Mouse (Mus musculus) heart, postnatal 25 days (tissue): ENCODE measurements at regions not wholly inside any gene's neighbourhood (a gene's known extent, or its start where the extent isn't known, plus 50 kb on each side); places are given as distances from the start of the nearest gene placed in this dataset.

Experiments
- DNase-seq: peaks from one replicate; pipeline ENCODE4 v3.0.0; 2022; ENCODE audit warnings: low spot score
- intact Hi-C: fragments of 180-260 bp; cut with DNase I; formaldehyde crosslinking; loops from one replicate; pipeline ENCODE4 v1.15.1; 2025

- DNase-seq = no peak
- intact Hi-C loops = no loop called here
Measured at GRCm38 (mm10) chr1:56453756-56454155, 183.5 kb downstream of the Hsfy2 start.

DNA sequence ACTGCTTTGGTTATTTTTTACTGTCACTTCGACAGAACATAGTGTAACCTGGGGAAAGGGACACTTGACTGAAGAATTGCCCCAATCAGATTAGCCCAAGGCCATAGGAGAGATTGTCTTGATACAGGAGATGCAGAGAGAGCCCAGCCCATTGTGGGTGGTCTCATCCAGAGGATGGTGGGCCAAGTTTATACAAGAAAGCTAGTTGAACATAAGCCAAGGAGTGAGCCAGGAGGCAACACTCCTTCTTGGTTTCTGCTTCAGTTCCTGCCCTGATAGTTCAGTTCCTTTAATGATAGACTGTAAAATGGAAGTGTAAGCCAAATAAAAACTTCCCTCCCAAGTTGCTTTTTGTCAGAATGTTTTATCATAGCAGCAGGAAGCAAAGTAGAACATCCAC is 194.4 kb downstream of the Hsfy2 start:
- no peak for DNase-seq
- intact Hi-C loops = no loop called here

DNA sequence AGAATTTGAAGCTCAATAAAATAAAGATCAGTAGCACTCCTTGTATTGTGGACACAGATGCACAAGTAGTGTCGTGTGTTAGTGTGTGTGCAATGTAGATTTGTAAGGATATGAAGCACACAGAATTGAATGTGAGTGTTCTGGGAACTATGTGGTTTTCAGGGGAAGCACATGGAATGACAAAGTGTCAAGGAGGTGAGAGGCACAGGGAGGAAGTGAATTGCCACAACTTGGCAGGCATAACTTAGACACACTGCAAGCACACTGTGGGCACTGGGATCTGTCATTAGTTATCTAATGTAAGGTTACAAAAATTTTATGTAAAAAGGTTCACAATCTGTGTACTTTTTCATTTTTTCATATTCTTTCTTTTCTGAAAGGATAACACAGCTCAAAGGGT is 230.4 kb downstream of the Hsfy2 start:
- DNase-seq = no peak
- intact Hi-C loops = no loop called here

DNA sequence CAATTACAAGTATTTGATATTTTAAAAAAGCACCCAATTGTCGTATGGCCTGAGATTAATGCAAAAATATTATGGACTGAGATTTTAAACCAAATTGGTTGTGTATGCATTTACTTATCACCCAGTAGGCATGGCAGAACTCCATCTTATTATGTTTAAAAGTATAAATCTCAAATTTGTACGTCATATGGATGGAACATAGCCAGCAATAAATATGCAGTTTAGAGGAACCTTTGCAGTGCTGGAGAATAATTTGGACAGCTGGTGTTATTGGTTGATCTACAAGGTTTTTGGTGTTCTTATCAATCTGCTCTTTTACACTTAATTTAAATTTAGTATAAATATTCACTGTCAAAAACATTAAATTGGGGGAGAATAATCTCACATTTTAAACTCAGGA is 233.9 kb downstream of the Hsfy2 start:
- intact Hi-C loops = no loop called here
- DNase-seq = no peak

GRCm38 (mm10) chr1:56395832-56396231 is 241.4 kb downstream of the Hsfy2 start:
- intact Hi-C loops = no loop called here

DNA sequence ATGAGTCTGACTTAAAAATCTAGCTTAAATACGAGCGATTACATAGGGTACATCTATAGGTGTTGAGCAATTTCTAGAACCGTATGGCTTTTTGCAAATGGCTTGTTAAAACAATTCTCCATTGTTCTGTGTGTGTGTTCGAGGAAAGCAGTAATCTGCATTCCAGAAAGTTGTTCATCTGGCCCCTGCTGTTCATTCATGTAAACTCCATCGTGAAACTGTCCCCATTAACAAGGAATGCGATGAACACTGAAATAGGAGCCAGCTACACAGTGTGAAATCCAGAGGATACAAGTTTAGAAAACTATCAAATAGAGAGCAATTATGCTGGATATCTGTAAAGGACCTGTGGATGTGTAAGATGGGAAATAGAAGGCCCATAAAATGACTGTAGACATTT is 250.1 kb downstream of the Hsfy2 start:
- intact Hi-C loops = no loop called here
- no peak for DNase-seq

More at GRCm38 (mm10) chr1:56395832-56396231, 241.4 kb downstream of the Hsfy2 start:
- DNase-seq = no peak

DNA sequence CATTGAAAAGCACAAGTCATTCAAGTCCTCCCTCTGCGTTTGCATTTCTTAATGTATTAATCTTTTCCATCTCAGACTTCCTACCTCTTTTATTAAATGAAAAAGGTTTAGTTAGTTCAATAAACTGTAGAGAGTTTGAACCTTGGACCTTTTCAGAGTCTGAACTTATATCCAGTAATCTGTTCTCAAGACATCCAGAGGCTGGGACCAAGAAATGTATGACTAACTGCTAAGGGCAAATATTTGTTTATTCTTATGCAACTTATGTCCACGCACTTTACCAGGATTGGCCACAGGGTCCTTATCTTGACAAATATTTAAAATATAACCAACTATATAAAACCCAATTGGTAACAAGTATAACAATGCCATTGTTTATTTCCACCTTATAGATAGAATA is 270.9 kb downstream of the Hsfy2 start:
- intact Hi-C loops = no loop called here
- no peak for DNase-seq

DNA sequence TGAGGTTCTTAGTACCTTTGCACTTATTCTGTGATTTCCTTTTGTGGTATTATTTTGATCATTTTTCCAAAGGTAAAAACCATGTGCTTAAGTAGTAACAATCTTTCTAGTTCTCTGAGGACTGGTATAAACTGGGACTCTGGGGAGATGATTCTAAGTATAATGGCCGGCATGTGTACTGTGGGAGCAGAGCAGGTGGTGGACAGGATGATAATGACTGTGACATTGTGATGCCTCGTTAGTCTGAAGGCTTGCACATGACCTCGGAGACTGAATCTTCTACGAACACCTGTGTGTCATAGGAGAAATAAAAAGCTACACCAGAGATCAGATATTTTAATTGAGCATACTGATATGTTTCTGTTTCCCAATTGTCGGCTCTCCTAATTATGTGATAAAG is 276.4 kb downstream of the Hsfy2 start:
- intact Hi-C loops = no loop called here
- DNase-seq = no peak

- intact Hi-C loops = no loop called here
Measured at GRCm38 (mm10) chr1:56346638-56347037, 290.6 kb downstream of the Hsfy2 start.

DNA sequence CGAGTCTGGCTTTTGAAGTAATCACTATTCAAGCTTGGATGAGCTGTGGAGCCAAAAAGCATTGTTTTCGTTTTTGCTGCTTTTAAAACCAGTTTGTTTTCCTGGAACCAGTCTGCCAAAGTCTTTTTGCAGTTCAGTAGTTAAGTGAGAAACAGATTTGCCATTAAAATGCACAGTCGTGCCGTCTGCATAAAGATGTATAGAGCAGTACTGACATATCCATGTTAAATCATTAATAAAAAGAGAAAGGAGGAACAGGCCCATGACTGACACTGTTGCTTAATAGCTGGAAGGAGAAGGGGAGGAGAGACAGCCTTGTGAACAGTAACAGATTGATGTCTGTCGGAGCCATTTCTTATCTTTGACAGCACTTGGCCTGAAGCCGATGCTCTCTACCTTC is 292.3 kb downstream of the Hsfy2 start:
- DNase-seq = no peak
- intact Hi-C loops = no loop called here

More at GRCm38 (mm10) chr1:56346638-56347037, 290.6 kb downstream of the Hsfy2 start:
- no peak for DNase-seq

- intact Hi-C loops = no loop called here
Measured at GRCm38 (mm10) chr1:56327381-56327780, 309.9 kb downstream of the Hsfy2 start.

DNA sequence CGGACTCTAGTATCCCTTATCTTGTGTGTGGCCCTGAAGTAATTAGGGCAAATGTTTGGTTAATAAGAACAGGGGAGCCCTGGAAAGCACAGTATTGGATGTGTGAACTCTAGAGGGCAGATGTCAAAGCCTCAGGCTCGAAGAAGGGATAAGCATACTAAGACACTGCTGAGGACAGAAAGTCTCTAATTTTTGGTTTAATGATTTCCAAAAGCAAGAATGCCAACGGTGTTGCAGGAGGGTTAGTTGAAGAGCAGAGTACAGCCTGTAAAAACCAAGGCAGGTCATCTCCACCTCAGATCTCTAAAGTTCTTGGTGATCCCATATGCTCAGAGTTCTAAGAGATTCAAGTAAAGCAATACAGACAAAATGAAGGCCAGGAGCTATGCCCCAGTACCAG is 328.6 kb downstream of the Hsfy2 start:
- no peak for DNase-seq
- intact Hi-C loops = no loop called here

More at GRCm38 (mm10) chr1:56327381-56327780, 309.9 kb downstream of the Hsfy2 start:
- no peak for DNase-seq

GRCm38 (mm10) chr1:56294391-56294790 is 342.8 kb downstream of the Hsfy2 start:
- intact Hi-C loops = no loop called here
- DNase-seq = no peak

DNA sequence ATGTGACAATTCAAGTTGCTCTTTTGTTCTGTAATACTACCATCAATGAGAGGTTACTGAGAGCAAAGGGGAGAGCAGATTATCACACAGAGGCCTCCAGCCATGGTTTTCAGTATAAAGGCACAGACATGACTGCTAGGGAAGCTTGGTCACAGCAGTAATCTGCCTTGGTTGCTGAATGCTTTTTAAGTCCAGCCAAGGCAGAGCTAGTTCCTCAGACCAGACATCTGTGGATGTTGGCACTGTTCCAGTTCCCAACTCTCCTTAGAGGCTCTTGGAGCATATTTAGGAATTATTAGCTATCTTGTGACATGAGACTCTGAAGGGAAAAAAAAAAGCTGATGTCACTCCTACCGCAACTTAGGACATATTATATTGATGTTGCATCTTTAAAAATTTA is 347.5 kb downstream of the Hsfy2 start:
- DNase-seq = no peak
- intact Hi-C loops = no loop called here

DNA sequence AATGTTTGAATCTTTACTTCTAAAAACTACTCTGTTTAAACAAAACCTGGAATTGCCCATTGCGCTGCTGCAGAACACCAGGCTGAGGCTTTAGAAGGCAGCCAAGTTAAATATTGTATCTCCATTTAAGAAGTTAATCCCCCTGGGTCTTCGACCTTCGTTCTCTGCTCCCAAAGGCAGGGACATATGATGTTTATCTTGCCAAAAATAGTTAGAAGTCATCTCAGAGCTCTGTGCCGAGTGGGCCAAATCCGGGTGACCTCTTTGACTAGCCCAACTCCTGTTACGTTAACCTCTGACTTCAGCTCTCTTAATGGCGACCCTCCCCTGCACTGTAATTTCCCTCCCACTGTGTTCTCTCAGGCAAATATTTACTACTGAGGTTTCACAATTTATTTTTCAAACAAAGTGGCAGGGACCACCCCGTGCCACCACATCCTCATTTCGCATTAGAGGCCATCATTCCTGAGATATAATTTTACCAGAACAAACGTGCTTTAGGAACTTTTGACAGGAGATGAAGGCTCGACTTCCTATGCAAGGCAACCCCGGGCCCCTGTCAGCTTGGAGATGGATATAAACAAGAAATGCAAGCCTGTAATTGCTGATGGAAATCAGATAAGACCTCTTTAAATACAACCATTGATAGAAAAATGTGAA is 350.7 kb downstream of the Hsfy2 start:
- DNase-seq = no peak
- intact Hi-C loops = no loop called here

GRCm38 (mm10) chr1:56261708-56262107 is 375.5 kb downstream of the Hsfy2 start:
- DNase-seq = no peak
- intact Hi-C loops = no loop called here

GRCm38 (mm10) chr1:56260759-56261158 is 376.5 kb downstream of the Hsfy2 start:
- no peak for DNase-seq
- intact Hi-C loops = no loop called here

DNA sequence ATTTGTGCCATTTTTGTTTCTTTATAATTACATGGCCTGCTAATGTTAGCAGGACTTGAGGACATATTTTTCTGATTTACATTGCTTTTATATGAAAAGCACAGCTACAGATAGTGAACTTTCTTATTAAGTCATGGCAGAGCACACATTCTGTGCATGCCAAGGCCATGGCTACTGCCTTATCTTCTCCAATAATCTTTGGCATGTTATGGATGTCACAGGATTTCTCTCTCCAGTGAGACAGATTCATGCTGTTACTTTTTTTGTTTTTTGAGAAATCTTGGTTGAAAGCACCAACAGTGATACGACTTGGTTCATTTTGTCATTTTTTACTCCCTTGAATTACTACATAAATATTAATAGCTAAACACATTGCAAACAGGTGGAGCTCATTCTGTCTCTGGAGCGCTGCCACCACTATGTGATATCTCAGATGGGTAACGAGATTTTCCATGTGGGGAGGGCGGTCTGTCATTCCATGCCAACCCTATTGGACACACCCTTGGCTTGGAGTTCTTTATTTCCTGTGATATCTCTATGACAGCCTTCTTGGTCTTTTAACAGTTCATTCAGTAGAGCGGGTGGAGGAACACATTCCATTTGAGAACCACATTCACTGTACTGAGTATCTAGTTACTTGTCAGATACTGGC is 380.3 kb downstream of the Hsfy2 start:
- intact Hi-C loops = no loop called here
- DNase-seq = no peak

DNA sequence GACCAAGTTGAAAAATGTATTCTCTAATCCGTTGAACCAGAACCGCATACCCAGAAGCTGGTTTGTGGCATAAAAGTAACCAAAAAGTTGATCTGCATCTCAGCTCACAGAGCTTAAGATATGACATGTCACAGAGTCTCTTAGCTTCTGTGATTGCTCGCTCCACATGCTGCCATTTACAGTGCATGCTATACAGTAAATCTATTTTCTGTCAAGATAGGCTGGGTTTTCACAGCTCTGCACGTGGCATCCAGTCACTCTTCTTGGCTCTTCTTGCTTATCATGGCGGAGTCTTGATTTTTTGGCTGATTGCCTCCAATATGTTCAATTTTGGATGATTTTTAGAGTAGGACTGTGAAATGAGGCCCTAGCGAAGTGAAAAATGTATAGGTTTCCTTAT is 397.5 kb downstream of the Hsfy2 start:
- DNase-seq = no peak
- intact Hi-C loops = no loop called here

DNA sequence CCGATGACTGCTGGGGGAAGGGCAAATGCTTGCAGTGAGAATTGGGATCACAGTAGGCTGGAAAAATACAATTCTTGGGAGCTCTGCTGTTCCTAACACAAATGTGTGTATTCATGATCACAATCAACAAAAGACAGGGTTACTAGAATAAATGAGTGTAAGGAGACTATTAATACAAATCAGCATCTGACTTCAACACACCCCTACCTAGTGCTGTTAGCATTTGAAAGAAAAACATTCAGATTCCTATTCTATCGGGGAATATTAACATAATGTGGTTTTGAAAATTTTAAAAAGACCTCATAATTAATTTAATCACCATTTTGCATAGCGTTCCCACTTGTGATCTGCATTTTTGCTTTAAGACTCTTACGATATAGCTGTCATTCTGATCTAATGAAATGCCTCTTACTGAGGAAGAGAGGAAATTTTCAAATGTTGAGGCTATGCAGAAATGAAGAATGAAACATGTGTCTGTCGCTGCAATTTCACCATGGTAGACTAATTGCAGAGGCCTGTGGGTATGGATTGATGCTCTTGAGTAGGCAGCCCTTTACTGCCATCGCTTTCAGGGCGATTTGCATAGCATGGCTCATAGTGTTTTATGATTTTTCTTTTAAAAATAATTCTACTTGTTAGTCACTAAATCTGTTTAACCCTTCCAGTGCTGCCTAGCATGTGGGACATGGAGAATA is 410.8 kb downstream of the Hsfy2 start:
- DNase-seq = no peak
- intact Hi-C loops = no loop called here

DNA sequence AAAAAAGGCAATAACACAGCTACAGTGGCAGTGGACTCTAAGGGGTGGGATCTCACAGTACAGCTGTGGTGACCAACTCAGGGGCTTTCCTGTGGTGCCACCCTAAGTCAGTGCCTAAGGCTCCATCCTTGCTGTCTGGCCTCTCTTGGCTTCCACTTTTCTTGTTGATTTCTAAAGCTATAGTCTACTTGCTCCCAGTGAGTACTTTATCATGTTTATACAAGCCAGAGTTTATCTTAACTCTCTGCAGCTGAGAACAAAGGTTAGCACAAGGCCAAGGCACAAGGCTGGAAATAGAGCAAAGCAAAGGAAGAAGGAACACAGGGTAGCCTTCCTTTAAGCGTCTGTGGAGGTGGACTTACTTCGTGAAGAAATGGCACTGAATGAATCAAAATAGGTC is 417.5 kb downstream of the Hsfy2 start:
- intact Hi-C loops = no loop called here
- no peak for DNase-seq
